Mouse (Mus musculus) forebrain, embryonic 14.5 days (tissue): Measurements from ENCODE around the gene Lipt2. TPM values are rescaled to one million over a fixed set of nuclear protein-coding genes. Genes with fewer than 3 reads are reported as not detected.

Experiments
- ATAC-seq: fragments of 200-750 bp; cut with Nextera tagmentation; 2 replicates; pipeline ENCODE4 v1.8.0; 2017; ENCODE audit warnings: mild to moderate bottlenecking, moderate library complexity
- DNase-seq: peaks from one replicate; pipeline ENCODE4 v3.0.0-alpha.2; 2015; ENCODE audit warnings: low spot score
- H3K27ac ChIP-seq: fragments of 300-500 bp; sonication (generic); 2 replicates; pipeline ENCODE4 v1.5.1; 2014; ENCODE audit warnings: low read depth, mild to moderate bottlenecking, control low read depth, low read length, moderate library complexity
- H3K27me3 ChIP-seq: fragments of 300-500 bp; sonication (generic); replicated peaks from 2 replicates; pipeline ENCODE4 v1.6.1; 2014; ENCODE audit warnings: low read length, control low read depth, mixed read lengths; ENCODE audit not compliant: control insufficient read depth, insufficient read depth
- H3K36me3 ChIP-seq: fragments of 300-500 bp; sonication (generic); 2 replicates; pipeline ENCODE4 v1.6.1; 2014; ENCODE audit warnings: low read length, control low read depth; ENCODE audit not compliant: control insufficient read depth, insufficient read depth
- H3K4me1 ChIP-seq: fragments of 300-500 bp; sonication (generic); 2 replicates; pipeline ENCODE4 v1.6.1; 2014; ENCODE audit warnings: antibody characterized with exemption, low read length, control low read depth; ENCODE audit not compliant: control insufficient read depth, insufficient read depth
- H3K4me2 ChIP-seq: fragments of 300-500 bp; sonication (generic); 2 replicates; pipeline ENCODE4 v1.6.1; 2014; ENCODE audit warnings: mild to moderate bottlenecking, control low read depth, low read length
- H3K4me3 ChIP-seq: fragments of 300-500 bp; sonication (generic); 2 replicates; pipeline ENCODE4 v1.5.1; 2014; ENCODE audit warnings: low read depth, low read length, control low read depth
- H3K9ac ChIP-seq: fragments of 300-500 bp; sonication (generic); 2 replicates; pipeline ENCODE4 v1.6.1; 2014; ENCODE audit warnings: mild to moderate bottlenecking, low read length, control low read depth, moderate library complexity
- H3K9me3 ChIP-seq: fragments of 300-500 bp; sonication (generic); replicated peaks from 2 replicates; pipeline ENCODE4 v1.6.1; 2016; ENCODE audit warnings: low read length, control low read depth, mixed read lengths; ENCODE audit not compliant: control insufficient read depth
- WGBS: fragments of 180-500 bp; shearing (Covaris S2); extraction: QIAGEN DNeasy Blood & Tissue Kit; methylation state at CpG from one replicate; pipeline ENCODE4 v1.1.7; 2014; 5-methylcytosine and 5-hydroxymethylcytosine counted together
- polyA plus RNA-seq: library from polyadenylated mRNA; unstranded; fragments of >200 nt; fragmentation: Nextera tagmentation; extraction: Ambion mirVana; gene quantifications from 2 replicates; pipeline ENCODE4 v1.2.1, GENCODE M21; 2014

Gene Lipt2
- polyA plus RNA-seq, 1 experiment from 2014 or later = 24.0 TPM

GRCm38 (mm10) chr7:100179394-100179793 is 20.3 kb downstream of the Lipt2 start:
- Histone ChIP-seq H3K4me1 (peaks cover 5% of the 10 kb centered on the region; the same call in 1 of the 2 replicates), H3K4me3 (no peak overlapping the region), H3K4me2 (0 out of 2 replicates have a peak overlapping the region, but pooled peaks have one; percentile 56), H3K27me3 (peaks cover 29% of the 10 kb centered on the region), H3K9ac (no peak overlapping the region), H3K36me3 (no peaks in the 10 kb centered on the region), H3K9me3 (no peaks in the 10 kb centered on the region), H3K27ac (no peak overlapping the region)
- ATAC-seq (no peak), DNase-seq (no peak)
- 67% methylated on average over 7 of the region's 7 CpGs for WGBS

- Histone ChIP-seq H3K4me1 (peaks cover 5% of the 10 kb centered on the region; the same call in 1 of the 2 replicates), H3K4me2 (no peak overlapping the region), H3K27me3 (peaks cover 29% of the 10 kb centered on the region), H3K36me3 (no peaks in the 10 kb centered on the region), H3K4me3 (no peak overlapping the region), H3K27ac (no peak overlapping the region), H3K9ac (no peak overlapping the region), H3K9me3 (no peaks in the 10 kb centered on the region)
- DNase-seq (no peak), ATAC-seq (no peak)
- 75% methylated on average over 7 of the region's 7 CpGs for WGBS
These were observed 20.8 kb downstream of the Lipt2 start for GRCm38 (mm10) chr7:100179836-100180407.

GRCm38 (mm10) chr7:100181176-100181575 is 22.1 kb downstream of the Lipt2 start:
- H3K4me1 ChIP-seq = peaks cover 5% of the 10 kb centered on the region; the same call in 1 of the 2 replicates
- WGBS = 81% methylated on average over 2 of the region's 2 CpGs
- no peak for ATAC-seq
- no peak overlapping the region for H3K27ac ChIP-seq
- H3K4me3 ChIP-seq = no peak overlapping the region
- no peak for DNase-seq
- no peaks in the 10 kb centered on the region for H3K9me3 ChIP-seq
- peaks cover 29% of the 10 kb centered on the region for H3K27me3 ChIP-seq
- no peak overlapping the region for H3K9ac ChIP-seq
- no peak overlapping the region for H3K4me2 ChIP-seq
- H3K36me3 ChIP-seq = no peaks in the 10 kb centered on the region

- DNase-seq (no peak), ATAC-seq (no peak)
- peaks cover 29% of the 10 kb centered on the region for H3K27me3 ChIP-seq
- no peak overlapping the region for H3K9ac ChIP-seq
- H3K36me3 ChIP-seq = no peaks in the 10 kb centered on the region
- H3K4me3 ChIP-seq = no peak overlapping the region
- H3K27ac ChIP-seq = no peak overlapping the region
- H3K4me1 ChIP-seq = peaks cover 5% of the 10 kb centered on the region; the same call in 1 of the 2 replicates
- WGBS = 83% methylated on average over 3 of the region's 3 CpGs
- no peak overlapping the region for H3K4me2 ChIP-seq
- no peaks in the 10 kb centered on the region for H3K9me3 ChIP-seq
These were observed 22.5 kb downstream of the Lipt2 start for GRCm38 (mm10) chr7:100181614-100182013.

- 78% methylated on average over 3 of the region's 3 CpGs for WGBS
- Histone ChIP-seq H3K9ac (no peak overlapping the region), H3K4me1 (peaks cover 5% of the 10 kb centered on the region; the same call in 1 of the 2 replicates), H3K36me3 (no peaks in the 10 kb centered on the region), H3K27ac (no peak overlapping the region), H3K27me3 (peaks cover 28% of the 10 kb centered on the region), H3K4me2 (no peak overlapping the region), H3K4me3 (no peak overlapping the region), H3K9me3 (no peaks in the 10 kb centered on the region)
- ATAC-seq (no peak), DNase-seq (no peak)
These were observed 23.3 kb downstream of the Lipt2 start for GRCm38 (mm10) chr7:100182388-100182787.

- ATAC-seq = no peak; the same call in 1 of the 2 replicates
- no peaks in the 10 kb centered on the region for H3K9me3 ChIP-seq
- no peaks in the 10 kb centered on the region for H3K4me1 ChIP-seq
- H3K27me3 ChIP-seq = no peaks in the 10 kb centered on the region
- H3K4me3 ChIP-seq = no peak overlapping the region
- no peak overlapping the region for H3K27ac ChIP-seq
- peak; percentile 64 for DNase-seq
- H3K36me3 ChIP-seq = no peaks in the 10 kb centered on the region
- no peak overlapping the region for H3K4me2 ChIP-seq
- 23% methylated on average over 7 of the region's 7 CpGs for WGBS
- H3K9ac ChIP-seq = no peak overlapping the region
These were observed 28.5 kb downstream of the Lipt2 start for GRCm38 (mm10) chr7:100187601-100188000.

GRCm38 (mm10) chr7:100190167-100190566 is 31.1 kb downstream of the Lipt2 start:
- Histone ChIP-seq H3K36me3 (no peaks in the 10 kb centered on the region), H3K4me2 (no peak overlapping the region), H3K27ac (no peak overlapping the region), H3K4me3 (no peak overlapping the region), H3K4me1 (no peaks in the 10 kb centered on the region), H3K9ac (no peak overlapping the region), H3K9me3 (no peaks in the 10 kb centered on the region), H3K27me3 (no peaks in the 10 kb centered on the region)
- no peak for ATAC-seq
- no peak for DNase-seq
- 30% methylated on average over 4 of the region's 4 CpGs for WGBS

GRCm38 (mm10) chr7:100190778-100191177 is 31.7 kb downstream of the Lipt2 start:
- no peaks in the 10 kb centered on the region for H3K9me3 ChIP-seq
- no peak overlapping the region for H3K4me2 ChIP-seq
- no peak overlapping the region for H3K27ac ChIP-seq
- no peaks in the 10 kb centered on the region for H3K27me3 ChIP-seq
- no peak overlapping the region for H3K9ac ChIP-seq
- DNase-seq (peak; percentile 77), ATAC-seq (0 out of 2 replicates have a peak, but pooled peaks have one; percentile 50)
- H3K4me3 ChIP-seq = no peak overlapping the region
- H3K36me3 ChIP-seq = no peaks in the 10 kb centered on the region
- WGBS = 4% methylated on average over 4 of the region's 4 CpGs
- no peaks in the 10 kb centered on the region for H3K4me1 ChIP-seq

GRCm38 (mm10) chr7:100201191-100201590 is 42.1 kb downstream of the Lipt2 start:
- DNase-seq (no peak), ATAC-seq (no peak)
- no peak overlapping the region for H3K9ac ChIP-seq
- no peaks in the 10 kb centered on the region for H3K27me3 ChIP-seq
- H3K4me2 ChIP-seq = no peak overlapping the region
- WGBS = 85% methylated on average over 3 of the region's 3 CpGs
- H3K36me3 ChIP-seq = no peaks in the 10 kb centered on the region
- H3K4me3 ChIP-seq = no peak overlapping the region
- no peaks in the 10 kb centered on the region for H3K4me1 ChIP-seq
- H3K9me3 ChIP-seq = no peaks in the 10 kb centered on the region
- H3K27ac ChIP-seq = no peak overlapping the region
